Mouse (Mus musculus): Measurements from ENCODE around the gene Cbarp. TPM values are rescaled to one million over a fixed set of nuclear protein-coding genes. Genes with fewer than 3 reads are reported as not detected.

Gene Cbarp
- polyA plus RNA-seq, 1 experiment from 2014 or later: 3.1 TPM

- no peak overlapping the region for H3K4me3 ChIP-seq (replicated peaks; ENCODE audit: low read length)
- H3K27ac ChIP-seq (ENCODE audit: low read length): peak overlapping the region; percentile 46; the same call in 1 of the 2 replicates
- WGBS: 63% methylated on average over 18 of the region's 18 CpGs
- peaks cover 13% of the 10 kb centered on the region for H3K4me1 ChIP-seq (ENCODE audit: control insufficient read depth, insufficient read depth, low read length)
- no peak overlapping the region for H3K9ac ChIP-seq (ENCODE audit: low read length)
- peaks cover 23% of the 10 kb centered on the region for H3K36me3 ChIP-seq (ENCODE audit: control insufficient read depth, insufficient read depth, low read length)
- H3K27me3 ChIP-seq (ENCODE audit: control insufficient read depth, insufficient read depth, low read length): no peaks in the 10 kb centered on the region
- no peak overlapping the region for H3K4me2 ChIP-seq (ENCODE audit: low read depth, low read length)
- H3K9me3 ChIP-seq (replicated peaks; ENCODE audit: control insufficient read depth, low read length): no peaks in the 10 kb centered on the region
- peak; percentile 31; the same call in 1 of the 2 replicates for ATAC-seq (ENCODE audit: insufficient read depth, low FRiP score)
Measured at GRCm38 (mm10) chr10:80130403-80131031, 10.1 kb downstream of the Cbarp start.

- Histone ChIP-seq H3K27ac (ENCODE audit: low read length) (no peak overlapping the region), H3K9me3 (replicated peaks; ENCODE audit: control insufficient read depth, low read length) (no peaks in the 10 kb centered on the region), H3K4me1 (ENCODE audit: control insufficient read depth, insufficient read depth, low read length) (peaks cover 13% of the 10 kb centered on the region), H3K9ac (ENCODE audit: low read length) (no peak overlapping the region), H3K4me2 (ENCODE audit: low read depth, low read length) (no peak overlapping the region), H3K36me3 (ENCODE audit: control insufficient read depth, insufficient read depth, low read length) (peaks cover 23% of the 10 kb centered on the region), H3K27me3 (ENCODE audit: control insufficient read depth, insufficient read depth, low read length) (no peaks in the 10 kb centered on the region), H3K4me3 (replicated peaks; ENCODE audit: low read length) (no peak overlapping the region)
- 89% methylated on average over 9 of the region's 9 CpGs for WGBS
- no peak for ATAC-seq (ENCODE audit: insufficient read depth, low FRiP score)
Measured at GRCm38 (mm10) chr10:80129846-80130245, 10.8 kb downstream of the Cbarp start.

- WGBS: 92% methylated on average over 8 of the region's 8 CpGs
- ATAC-seq (ENCODE audit: insufficient read depth, low FRiP score): no peak
- H3K9me3 ChIP-seq (replicated peaks; ENCODE audit: control insufficient read depth, low read length): no peaks in the 10 kb centered on the region
Measured at GRCm38 (mm10) chr10:80127920-80128319, 12.7 kb downstream of the Cbarp start.

GRCm38 (mm10) chr10:80123932-80124562 is 16.6 kb downstream of the Cbarp start:
- Histone ChIP-seq H3K36me3 (ENCODE audit: control insufficient read depth, insufficient read depth, low read length) (peaks cover 9% of the 10 kb centered on the region), H3K9ac (ENCODE audit: low read length) (no peak overlapping the region), H3K4me3 (replicated peaks; ENCODE audit: low read length) (no peak overlapping the region), H3K27ac (ENCODE audit: low read length) (no peak overlapping the region), H3K4me1 (ENCODE audit: control insufficient read depth, insufficient read depth, low read length) (peaks cover 2% of the 10 kb centered on the region), H3K4me2 (ENCODE audit: low read depth, low read length) (no peak overlapping the region), H3K9me3 (replicated peaks; ENCODE audit: control insufficient read depth, low read length) (no peaks in the 10 kb centered on the region), H3K27me3 (ENCODE audit: control insufficient read depth, insufficient read depth, low read length) (no peaks in the 10 kb centered on the region)
- WGBS: 78% methylated on average over 9 of the region's 9 CpGs
- no peak; the same call in 1 of the 2 replicates for ATAC-seq (ENCODE audit: insufficient read depth, low FRiP score)

More at GRCm38 (mm10) chr10:80127920-80128319, 12.7 kb downstream of the Cbarp start:
- no peak overlapping the region for H3K4me3 ChIP-seq (replicated peaks; ENCODE audit: low read length)
- H3K4me1 ChIP-seq (ENCODE audit: control insufficient read depth, insufficient read depth, low read length): peaks cover 10% of the 10 kb centered on the region
- peaks cover 23% of the 10 kb centered on the region for H3K36me3 ChIP-seq (ENCODE audit: control insufficient read depth, insufficient read depth, low read length)
- no peaks in the 10 kb centered on the region for H3K27me3 ChIP-seq (ENCODE audit: control insufficient read depth, insufficient read depth, low read length)
- no peak overlapping the region for H3K4me2 ChIP-seq (ENCODE audit: low read depth, low read length)
- no peak overlapping the region for H3K27ac ChIP-seq (ENCODE audit: low read length)
- no peak overlapping the region for H3K9ac ChIP-seq (ENCODE audit: low read length)

GRCm38 (mm10) chr10:80121639-80122038 is 19.0 kb downstream of the Cbarp start:
- WGBS: 74% methylated on average over 2 of the region's 2 CpGs
- Histone ChIP-seq H3K4me2 (ENCODE audit: low read depth, low read length) (no peak overlapping the region), H3K9ac (ENCODE audit: low read length) (no peak overlapping the region), H3K9me3 (replicated peaks; ENCODE audit: control insufficient read depth, low read length) (no peaks in the 10 kb centered on the region), H3K27me3 (ENCODE audit: control insufficient read depth, insufficient read depth, low read length) (no peaks in the 10 kb centered on the region), H3K27ac (ENCODE audit: low read length) (no peak overlapping the region), H3K4me3 (replicated peaks; ENCODE audit: low read length) (no peak overlapping the region), H3K4me1 (ENCODE audit: control insufficient read depth, insufficient read depth, low read length) (peaks cover 23% of the 10 kb centered on the region), H3K36me3 (ENCODE audit: control insufficient read depth, insufficient read depth, low read length) (no peaks in the 10 kb centered on the region; the same call in 1 of the 2 replicates)
- no peak for ATAC-seq (ENCODE audit: insufficient read depth, low FRiP score)

- Histone ChIP-seq H3K36me3 (ENCODE audit: control insufficient read depth, insufficient read depth, low read length) (no peaks in the 10 kb centered on the region; the same call in 1 of the 2 replicates), H3K4me1 (ENCODE audit: control insufficient read depth, insufficient read depth, low read length) (peaks cover 23% of the 10 kb centered on the region), H3K27me3 (ENCODE audit: control insufficient read depth, insufficient read depth, low read length) (no peaks in the 10 kb centered on the region), H3K9me3 (replicated peaks; ENCODE audit: control insufficient read depth, low read length) (no peaks in the 10 kb centered on the region), H3K4me3 (replicated peaks; ENCODE audit: low read length) (no peak overlapping the region), H3K9ac (ENCODE audit: low read length) (no peak overlapping the region), H3K27ac (ENCODE audit: low read length) (no peak overlapping the region), H3K4me2 (ENCODE audit: low read depth, low read length) (no peak overlapping the region)
- ATAC-seq (ENCODE audit: insufficient read depth, low FRiP score): no peak
- 76% methylated on average over 2 of the region's 2 CpGs for WGBS
Measured at GRCm38 (mm10) chr10:80120146-80120545, 20.5 kb downstream of the Cbarp start.

- Histone ChIP-seq H3K9ac (ENCODE audit: low read length) (peak overlapping the region; percentile 42; the same call in 1 of the 2 replicates), H3K9me3 (replicated peaks; ENCODE audit: control insufficient read depth, low read length) (no peaks in the 10 kb centered on the region), H3K27ac (ENCODE audit: low read length) (no peak overlapping the region), H3K36me3 (ENCODE audit: control insufficient read depth, insufficient read depth, low read length) (no peaks in the 10 kb centered on the region; the same call in 1 of the 2 replicates), H3K4me1 (ENCODE audit: control insufficient read depth, insufficient read depth, low read length) (peaks cover 27% of the 10 kb centered on the region), H3K27me3 (ENCODE audit: control insufficient read depth, insufficient read depth, low read length) (no peaks in the 10 kb centered on the region), H3K4me3 (replicated peaks; ENCODE audit: low read length) (peak overlapping the region; percentile 8; the same call in 1 of the 2 replicates), H3K4me2 (ENCODE audit: low read depth, low read length) (peak overlapping the region; percentile 95)
- ATAC-seq (ENCODE audit: insufficient read depth, low FRiP score): no peak
- 74% methylated on average over 6 of the region's 6 CpGs for WGBS
Measured at GRCm38 (mm10) chr10:80118552-80118951, 22.1 kb downstream of the Cbarp start.

GRCm38 (mm10) chr10:80117736-80118135 is 22.9 kb downstream of the Cbarp start:
- no peak for ATAC-seq (ENCODE audit: insufficient read depth, low FRiP score)
- peak overlapping the region; percentile 95 for H3K4me2 ChIP-seq (ENCODE audit: low read depth, low read length)
- 22% methylated on average over 1 of the region's 1 CpGs for WGBS
- H3K36me3 ChIP-seq (ENCODE audit: control insufficient read depth, insufficient read depth, low read length): no peaks in the 10 kb centered on the region; the same call in 1 of the 2 replicates
- no peaks in the 10 kb centered on the region for H3K27me3 ChIP-seq (ENCODE audit: control insufficient read depth, insufficient read depth, low read length)
- peak overlapping the region; percentile 85; the same call in 1 of the 2 replicates for H3K27ac ChIP-seq (ENCODE audit: low read length)
- peaks cover 27% of the 10 kb centered on the region for H3K4me1 ChIP-seq (ENCODE audit: control insufficient read depth, insufficient read depth, low read length)
- peak overlapping the region; percentile 92 for H3K4me3 ChIP-seq (replicated peaks; ENCODE audit: low read length)
- peak overlapping the region; percentile 86 for H3K9ac ChIP-seq (ENCODE audit: low read length)
- H3K9me3 ChIP-seq (replicated peaks; ENCODE audit: control insufficient read depth, low read length): no peaks in the 10 kb centered on the region

All from stomach, embryonic 16.5 days (tissue).